Mouse (Mus musculus) megakaryocyte progenitor cell, adult 5-6 weeks (primary cell): ENCODE measurements around the gene Kcnh4. TPM values are rescaled to one million over a fixed set of nuclear protein-coding genes. Genes with fewer than 3 reads are reported as not detected.
A peak's percentile ranks its signal among the peaks of the same experiment; 100 is the strongest.

Source experiments
- ATAC-seq: replicated peaks from 2 replicates; pipeline ENCODE4 v1.8.0; 2016; ENCODE audit warnings: mild to moderate bottlenecking, moderate TSS enrichment, inconsistent platforms; ENCODE audit not compliant: poor library complexity
- total RNA-seq, 2 experiments: library from RNA; stranded (forward) in 1 of 2; stranded (reverse) in 1 of 2; fragments of 157-497, 149-512 nt in 1 of 2; fragments of 200-1000 nt in 1 of 2; gene quantifications; 2 replicates each; pipeline versions ENCODE4 v1.2.3 to v1.2.4; 2015 to 2017

Gene Kcnh4
- total RNA-seq, 2 experiments from 2014 or later: not detected

- ATAC-seq: no peak
These were observed 8.1 kb upstream of the Kcnh4 start for GRCm38 (mm10) chr11:100767871-100768270.

GRCm38 (mm10) chr11:100766726-100767125, 7.0 kb upstream of the Kcnh4 start:
- ATAC-seq: no peak

DNA sequence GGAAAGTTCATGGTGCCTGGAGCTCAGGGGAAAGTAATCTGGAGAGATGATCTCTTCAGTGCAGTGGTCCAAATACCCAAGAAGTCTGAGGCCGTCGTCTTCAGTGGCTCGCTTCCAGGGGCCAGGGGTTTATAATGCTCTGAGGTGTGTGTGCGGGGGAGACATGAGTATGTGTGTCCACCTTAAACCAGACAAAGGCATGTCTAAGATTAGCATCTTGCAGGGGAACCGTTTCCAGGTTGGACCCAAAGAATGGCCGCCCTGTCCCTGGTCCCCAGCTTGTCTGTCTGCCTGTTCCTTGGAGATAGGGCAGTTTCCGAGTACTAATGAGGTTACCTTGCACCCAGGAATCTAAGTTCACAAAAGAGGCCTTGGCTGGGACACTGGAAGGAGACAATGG, 3.1 kb upstream of the Kcnh4 start, which contains the start of gene Hcrt:
Hcrt (minus strand) TSS at position 101 of the 400 bp plus-strand sequence.
- no peak for ATAC-seq

DNA sequence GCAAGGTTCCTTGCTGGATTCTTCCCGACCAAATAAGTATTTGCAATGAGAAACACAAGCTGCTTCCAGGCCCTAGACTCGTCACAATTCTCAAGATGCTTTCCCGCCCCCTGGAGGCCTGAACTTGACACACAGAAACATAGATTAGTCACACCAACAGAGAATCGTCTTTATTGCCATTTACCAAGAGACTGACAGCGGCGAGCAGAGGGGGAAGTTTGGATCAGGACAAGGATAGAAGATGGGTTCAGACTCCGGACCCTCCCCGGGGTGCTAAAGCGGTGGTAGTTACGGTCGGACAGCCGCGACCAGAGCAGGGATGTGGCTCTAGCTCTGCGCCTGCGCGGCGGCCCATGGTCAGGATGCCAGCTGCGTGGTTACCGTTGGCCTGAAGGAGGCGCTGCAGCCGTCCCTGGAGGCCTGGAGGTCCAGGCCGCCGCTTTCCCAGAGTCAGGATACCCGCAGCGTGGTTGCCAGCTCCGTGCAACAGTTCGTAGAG, 1.9 kb upstream of the Kcnh4 start:
- peak; percentile 88 for ATAC-seq

DNA sequence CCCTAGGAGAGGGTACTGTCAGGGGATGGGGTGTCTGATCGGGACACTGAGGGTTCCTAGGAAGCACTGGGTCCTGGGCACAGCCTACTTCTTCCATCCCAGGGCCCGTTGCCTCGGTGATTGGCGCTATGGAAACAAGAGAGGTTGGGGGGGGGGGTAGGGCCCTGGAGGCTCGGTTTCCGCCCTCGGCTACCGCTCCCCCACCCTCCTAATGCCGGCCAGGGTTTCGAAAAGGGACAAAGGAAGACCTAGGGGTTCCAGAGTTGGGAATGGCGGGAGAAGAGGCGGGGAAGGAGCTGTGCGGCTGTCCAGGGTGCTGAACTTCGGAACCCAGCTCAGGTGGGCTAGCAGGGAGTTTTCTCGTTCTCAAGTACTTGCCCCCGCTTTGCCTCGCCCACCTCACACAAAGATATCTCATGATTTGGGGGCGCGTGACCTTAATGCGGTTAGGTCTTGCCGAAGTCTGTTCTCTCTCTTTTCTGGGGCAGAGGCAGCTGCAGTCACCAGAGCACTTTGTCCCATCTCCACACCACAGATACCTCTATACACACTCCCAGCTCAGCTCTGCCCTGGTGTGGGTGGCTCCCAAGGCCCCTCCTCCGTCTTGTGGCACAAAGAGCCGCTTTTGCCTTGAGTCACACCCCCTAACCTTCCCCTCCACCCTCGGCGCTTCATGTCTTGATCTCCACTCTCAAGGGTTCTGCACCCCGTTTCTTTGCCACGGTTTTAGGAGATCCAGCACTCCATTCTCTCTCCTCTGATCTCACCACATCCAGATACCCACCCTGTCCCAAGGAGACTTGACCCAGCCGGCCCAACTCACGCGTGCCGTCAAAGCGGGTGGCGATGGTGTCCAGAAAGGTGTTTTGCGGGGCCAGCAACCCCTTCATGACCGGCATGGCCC, 783 bp downstream of the Kcnh4 start:
- peak; percentile 43 for ATAC-seq

- no peak for ATAC-seq
These were observed 2.2 kb downstream of the Kcnh4 start for GRCm38 (mm10) chr11:100757566-100757965.

GRCm38 (mm10) chr11:100756476-100756875, 3.3 kb downstream of the Kcnh4 start:
- ATAC-seq: no peak

DNA sequence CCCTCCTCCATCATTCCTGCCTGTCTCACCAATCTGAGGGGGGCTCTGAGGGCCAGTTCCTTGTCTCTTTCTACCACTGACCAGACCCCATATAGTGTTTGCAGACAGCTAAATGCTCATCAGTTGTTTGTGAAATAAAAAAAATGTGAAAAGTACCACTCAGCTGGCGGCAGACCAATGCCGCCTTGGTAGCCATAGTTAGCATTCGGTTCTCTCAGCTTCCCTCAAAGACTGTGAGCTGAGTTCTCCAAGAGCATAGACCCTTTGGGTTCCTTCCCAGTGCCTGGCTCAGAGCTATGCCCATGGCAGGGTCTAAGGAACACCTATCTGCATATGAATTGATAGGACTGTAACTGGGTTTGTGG, 5.1 kb downstream of the Kcnh4 start:
- no peak for ATAC-seq

DNA sequence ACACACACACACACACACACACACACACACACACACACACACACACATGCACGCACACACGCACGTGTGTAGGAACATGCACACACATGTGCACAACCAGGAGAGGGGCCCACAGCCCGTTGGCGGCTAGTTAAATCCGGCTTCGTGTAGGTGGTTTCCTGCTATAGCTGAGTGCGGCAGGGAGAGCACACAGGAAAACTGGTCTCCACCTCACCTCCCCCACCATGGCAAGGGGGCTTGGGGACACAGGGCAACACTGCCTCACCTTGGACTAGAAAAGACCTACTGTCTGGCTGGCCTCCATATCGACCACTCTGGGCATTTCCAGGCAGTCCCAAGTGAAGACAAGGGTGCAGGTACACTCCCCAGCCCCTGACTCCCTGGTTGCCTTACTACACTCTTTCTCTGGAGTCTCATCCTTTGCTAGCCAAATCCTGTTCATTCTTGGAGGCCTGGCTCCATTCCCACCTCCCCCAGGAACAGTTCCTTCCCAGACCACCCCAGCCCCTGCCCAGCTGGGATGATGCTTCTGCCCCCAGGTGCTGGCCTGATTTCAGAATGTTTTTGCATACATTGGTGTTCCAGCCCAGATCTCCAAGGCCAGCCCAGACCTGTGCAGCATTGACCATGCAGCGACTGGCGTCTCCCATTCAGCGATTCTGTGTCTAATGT, 5.6 kb downstream of the Kcnh4 start:
- no peak for ATAC-seq

DNA sequence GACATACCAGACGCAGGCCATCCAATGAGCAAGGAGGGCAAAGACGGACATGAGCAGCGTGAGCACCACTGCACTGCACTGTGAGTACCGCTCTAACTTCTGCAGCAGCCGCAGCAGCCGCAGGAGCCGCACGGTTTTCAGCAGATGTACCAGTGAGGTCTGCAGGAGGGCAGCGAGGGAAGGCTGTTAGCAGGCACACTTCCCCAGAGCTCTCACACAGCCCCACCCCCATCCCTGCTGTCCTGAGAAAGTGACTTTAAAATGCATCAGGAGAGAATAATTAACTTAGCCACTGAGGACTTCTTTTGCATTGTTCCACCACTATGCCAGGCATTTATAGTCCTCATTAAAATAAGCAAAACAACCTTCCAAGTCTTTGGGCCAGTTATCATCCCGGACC, 7.4 kb downstream of the Kcnh4 start:
- ATAC-seq: no peak

DNA sequence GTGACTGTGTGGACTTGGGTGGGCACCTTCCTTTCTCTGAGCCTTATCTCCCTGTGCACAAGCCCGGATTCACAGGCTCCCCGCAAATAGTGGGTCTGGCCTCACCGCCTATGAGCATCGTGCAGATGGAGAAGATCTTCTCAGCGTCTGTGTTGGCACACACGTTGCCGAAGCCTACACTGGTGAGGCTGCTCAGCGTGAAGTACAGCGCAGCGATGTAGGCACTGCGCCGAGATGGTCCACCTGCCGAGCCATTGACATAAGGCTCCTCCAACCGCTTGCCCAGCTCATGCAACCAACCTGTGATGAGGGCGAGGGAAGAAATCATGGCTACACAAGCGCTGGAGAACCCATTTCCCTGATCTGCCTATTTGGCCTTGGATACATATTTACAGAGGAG, 9.6 kb downstream of the Kcnh4 start:
- no peak for ATAC-seq

DNA sequence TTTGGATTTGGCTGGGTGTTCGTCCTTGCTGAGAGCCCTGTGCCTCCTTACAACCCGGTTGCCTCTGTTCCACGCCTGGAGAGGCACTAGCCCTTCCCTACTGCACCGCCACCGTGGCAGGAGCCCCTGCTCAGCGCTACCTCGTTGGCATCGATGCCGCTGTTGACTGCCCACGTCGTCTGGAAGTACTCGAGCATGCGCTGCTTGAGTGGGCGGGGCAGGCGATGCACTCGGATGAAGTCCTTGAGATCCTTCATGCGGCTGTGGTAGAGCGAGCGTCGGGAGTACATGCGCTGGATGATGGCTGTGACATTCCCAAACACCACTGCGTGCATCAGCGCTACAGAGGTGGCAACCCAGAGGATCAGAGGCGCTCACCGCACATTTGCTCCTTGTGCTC, 10.3 kb downstream of the Kcnh4 start:
- ATAC-seq: no peak

- no peak for ATAC-seq
These were observed 11.1 kb downstream of the Kcnh4 start for GRCm38 (mm10) chr11:100748620-100749019.

GRCm38 (mm10) chr11:100747114-100747513, 12.6 kb downstream of the Kcnh4 start:
- ATAC-seq: no peak

DNA sequence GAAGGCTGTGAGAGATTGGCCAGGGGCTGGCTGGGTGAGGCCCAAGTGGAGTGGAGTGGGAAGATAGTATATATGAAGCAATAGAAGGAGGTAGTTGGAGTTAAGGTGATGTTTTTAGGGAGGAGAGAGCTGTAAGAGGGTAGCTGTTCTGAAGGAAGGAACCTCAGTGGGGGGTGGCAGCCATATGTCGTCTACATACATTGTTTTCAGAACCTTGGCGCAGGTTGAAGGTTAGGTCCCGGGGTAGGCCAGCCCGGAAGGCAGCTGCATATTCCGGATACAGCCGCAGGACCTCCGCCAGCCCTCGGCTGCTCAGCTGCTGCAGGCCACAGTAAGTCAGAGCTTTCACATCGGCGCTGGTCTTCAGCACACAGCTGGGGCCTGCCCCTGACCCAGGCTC, 13.2 kb downstream of the Kcnh4 start:
- no peak for ATAC-seq

DNA sequence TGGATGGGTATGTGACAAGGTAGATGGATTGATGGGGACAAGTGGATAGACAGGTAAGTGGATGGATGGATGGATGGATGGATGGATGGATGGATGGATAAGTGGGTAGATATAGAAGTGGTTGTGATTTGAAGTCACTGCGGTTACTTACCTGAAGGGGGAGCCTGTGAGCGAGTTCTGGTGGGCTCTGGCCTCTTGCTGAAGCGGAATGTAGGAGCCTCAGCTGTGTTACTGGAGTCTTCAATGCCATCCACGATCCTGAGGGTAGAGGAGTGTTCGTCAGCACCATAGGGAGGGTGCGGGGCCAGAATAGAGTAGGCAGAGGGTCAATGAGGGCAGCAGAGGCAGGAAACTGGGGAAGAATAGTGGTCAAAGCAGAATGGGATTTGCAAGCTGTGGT, 14.7 kb downstream of the Kcnh4 start:
- peak; percentile 84 for ATAC-seq

- ATAC-seq: no peak
These were observed 18.4 kb downstream of the Kcnh4 start for GRCm38 (mm10) chr11:100741348-100741747.

- ATAC-seq: no peak
These were observed 21.0 kb downstream of the Kcnh4 start for GRCm38 (mm10) chr11:100738749-100739148.

DNA sequence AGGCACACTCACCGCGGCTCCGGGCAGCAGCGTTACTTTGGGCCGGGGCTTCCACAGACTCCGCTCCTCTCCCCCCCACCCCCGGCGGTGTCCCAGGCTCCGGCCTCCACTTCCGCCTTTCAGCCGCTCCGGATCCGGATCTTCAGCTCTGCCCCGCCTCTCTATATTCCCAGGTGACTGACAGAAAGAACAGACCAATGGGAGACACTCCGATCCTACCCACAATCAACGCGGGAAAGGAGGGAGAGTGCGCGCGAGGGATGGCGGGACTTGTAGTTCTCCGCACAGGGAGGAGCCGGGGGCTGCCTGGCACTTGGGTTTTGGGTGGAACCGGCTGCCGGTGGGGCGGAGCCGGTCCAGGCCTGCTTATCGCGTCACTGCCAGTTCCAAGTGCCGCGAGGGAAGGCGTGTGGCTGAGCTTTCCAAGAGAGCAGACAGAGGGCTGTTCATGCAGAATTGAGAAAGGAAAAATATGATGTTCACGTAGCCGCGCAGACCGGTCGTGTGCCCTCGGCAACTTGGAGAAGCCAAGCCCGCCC, 21.6 kb downstream of the Kcnh4 start, which contains the start of gene Rab5c:
Rab5c (minus strand) TSS at position 150 of the 539 bp plus-strand sequence.
- ATAC-seq: peak; percentile 92

DNA sequence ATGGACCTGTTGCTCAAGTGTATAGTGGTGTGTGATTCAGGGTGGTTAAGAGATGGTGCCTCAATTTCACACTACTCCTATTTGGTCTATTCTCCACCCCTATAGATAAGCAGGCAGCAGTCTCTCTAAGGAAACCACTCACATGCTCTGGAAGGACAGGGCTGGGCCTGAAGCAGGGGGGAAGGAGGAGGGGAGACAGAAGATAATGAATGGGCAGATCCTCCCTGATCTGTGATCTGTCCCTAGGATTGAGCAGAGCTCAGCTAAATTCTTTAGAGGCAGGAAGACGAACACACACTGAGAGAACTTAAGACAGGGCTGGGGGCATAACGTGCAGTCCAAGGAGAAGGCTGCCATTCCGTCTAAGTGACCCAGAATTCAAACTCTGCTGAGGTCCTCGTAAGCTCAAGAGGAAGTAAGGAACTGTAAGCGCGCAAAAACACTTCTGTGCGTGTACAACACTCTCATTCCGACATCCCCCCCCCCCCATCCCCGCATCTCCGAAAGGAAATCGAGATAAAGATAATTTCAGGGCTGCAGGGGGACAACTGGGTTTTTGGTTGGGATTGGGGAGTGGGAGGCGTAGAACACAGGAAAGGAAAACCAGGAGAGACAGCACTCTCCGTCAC, 22.5 kb downstream of the Kcnh4 start:
- ATAC-seq: peak; percentile 64

DNA sequence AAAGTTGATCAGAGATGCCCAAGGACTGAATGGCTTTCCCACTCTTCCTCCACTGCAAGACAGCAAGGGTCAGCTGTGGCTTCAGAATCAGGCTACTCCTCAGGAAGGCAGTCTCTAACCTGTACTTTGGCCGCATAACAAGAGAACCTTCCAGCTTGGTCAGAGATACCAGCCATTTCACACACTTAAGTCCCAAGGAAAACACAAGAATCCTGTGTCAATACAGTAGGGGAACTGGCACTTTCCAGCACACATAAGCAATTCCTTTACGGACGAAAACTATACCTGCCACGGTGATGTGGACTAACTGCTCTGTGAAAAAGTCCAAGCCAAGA, 23.0 kb downstream of the Kcnh4 start:
- ATAC-seq: no peak
